Mouse (Mus musculus): ENCODE results near the gene Gpi1. TPM values are rescaled to one million over a fixed set of nuclear protein-coding genes. Genes with fewer than 3 reads are reported as not detected.
"Not testable (repeated sequence)": the region's sequence is repeated elsewhere in the genome, so short reads cannot be mapped to it uniquely, and the experiment has no call there.

The Gpi1 gene
- total RNA-seq, 2 experiments from 2014 or later, result 946 to 968 TPM

DNA sequence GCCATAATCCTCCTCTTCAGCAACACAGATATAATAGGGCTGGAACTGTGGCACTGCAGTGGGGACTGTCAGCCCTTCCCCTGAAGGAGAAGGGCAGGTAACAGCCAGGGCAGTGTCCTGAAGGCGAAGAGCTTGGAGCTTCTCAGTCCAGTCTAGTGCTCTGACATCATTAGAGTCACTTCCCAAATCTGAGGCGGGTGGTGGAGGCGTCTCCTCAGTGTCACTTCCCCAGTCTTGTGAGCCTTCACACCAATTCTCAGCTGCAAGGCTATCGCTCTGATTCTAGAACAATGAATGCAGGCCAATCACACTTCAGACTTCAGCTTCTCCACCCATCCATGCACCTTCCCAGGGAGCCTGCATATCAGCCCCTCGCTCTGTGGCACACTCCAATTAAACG, 37.3 kb downstream of the Gpi1 start:
- no peak for DNase-seq (ENCODE audit: low spot score)

DNA sequence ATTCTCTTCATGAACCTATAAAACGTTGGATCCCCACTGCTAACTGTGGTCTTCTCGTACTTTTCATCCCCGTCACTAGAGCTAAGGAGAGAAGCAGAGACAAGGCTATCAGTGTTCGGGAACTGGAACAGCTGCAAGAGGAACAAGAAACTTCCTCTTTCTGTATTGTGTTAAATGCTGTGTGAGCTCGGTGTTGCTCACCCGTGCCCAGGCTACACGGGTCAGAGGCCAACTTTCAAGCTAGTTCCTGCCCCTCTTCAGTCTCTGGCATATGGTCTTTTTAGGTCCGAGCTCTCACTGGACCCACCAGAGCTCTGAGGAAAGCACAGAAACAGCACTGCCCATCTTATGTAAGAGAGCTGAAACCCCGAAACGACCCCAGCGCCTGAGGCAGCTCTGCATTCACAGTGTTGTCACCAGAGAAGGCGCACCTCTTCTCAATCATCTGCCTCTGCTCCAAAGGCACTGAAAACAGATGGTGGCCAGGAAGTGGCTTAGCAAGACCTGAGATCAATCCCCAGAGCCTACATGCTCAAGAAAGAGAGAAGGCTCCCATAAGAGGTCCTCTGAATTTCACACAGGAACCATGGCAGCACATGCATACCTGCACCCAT, 40.7 kb downstream of the Gpi1 start:
- no peak for DNase-seq (ENCODE audit: low spot score)

DNA sequence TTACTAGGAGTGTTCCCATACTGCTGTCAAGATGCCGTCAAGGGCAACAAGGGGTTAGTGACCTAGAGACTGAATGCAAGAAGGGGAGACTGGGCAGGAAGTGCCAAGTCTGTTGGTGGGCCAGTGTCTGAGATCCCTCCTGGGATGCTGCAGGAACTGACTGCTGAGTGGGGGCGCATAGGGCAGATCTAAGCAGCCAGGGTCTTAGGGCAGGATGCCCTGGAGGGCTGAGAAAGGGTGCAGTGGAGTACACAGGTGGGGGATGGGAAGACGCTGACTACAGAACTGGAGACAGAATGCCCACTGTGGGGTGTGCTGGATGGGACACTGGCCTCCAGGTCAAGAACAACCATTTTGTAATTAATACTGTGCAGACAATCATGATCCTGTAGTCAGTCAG, 46.3 kb downstream of the Gpi1 start:
- DNase-seq (ENCODE audit: low spot score), result no peak

DNA sequence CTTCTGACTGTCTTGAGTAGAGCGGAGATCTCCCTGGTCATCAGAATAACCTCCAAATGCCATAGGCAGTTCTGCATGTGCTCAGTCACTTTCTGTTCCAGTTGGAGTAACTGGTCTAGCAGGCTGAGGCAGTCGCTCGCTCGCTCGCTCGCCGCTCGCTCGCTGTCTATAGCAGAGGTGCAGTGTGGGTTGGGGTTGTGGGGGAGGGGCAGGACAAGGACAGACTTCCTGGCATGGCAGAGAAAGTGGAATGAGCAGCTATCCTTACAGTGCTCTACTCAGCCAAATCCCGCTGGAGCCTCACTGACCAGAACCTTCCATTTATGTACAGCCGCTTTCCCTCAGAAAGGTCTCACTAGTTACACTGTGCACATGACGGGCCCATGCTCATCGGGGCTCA, 46.8 kb downstream of the Gpi1 start:
- DNase-seq (ENCODE audit: low spot score), result no peak

DNA sequence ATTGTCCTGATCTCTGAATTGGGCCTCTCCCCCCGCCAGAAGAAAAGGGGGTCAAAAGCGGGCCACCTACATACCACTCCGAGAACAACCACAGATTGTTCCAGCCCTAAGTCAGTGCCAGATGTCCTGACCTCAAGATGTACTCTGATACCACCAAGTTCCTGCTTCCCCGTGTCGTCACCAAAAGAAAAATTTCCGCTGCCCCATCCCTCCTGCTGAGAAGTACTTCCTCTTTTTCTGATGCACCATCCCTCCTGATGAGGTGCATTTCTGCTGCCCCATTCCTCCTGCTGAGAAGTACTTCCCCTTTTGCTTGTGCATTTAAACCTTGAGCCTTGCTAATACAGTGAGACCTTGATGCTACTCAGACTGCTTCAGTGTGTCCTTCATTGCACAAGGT, 53.9 kb downstream of the Gpi1 start:
- not testable (repeated sequence) for DNase-seq (ENCODE audit: low spot score)

DNA sequence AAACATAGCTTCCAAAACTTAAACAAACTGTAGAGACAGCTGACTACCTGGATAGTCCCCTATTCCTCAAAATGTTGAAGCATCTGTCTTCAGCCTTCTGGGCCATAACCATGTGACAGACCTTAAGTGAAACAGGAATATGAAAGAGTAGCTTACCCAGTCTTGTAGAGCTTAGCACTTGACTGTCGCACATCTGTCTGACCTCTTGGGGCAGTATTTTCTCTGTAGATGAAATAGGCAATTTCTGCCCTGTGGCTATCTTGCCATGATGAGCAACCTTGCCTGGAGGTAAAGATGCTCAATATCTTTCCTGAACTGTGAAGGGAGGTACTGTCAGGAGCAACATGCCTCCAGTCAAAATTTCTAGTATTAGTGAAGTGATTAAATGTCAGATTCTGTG, 57.9 kb downstream of the Gpi1 start:
- DNase-seq (ENCODE audit: low spot score), result no peak

DNA sequence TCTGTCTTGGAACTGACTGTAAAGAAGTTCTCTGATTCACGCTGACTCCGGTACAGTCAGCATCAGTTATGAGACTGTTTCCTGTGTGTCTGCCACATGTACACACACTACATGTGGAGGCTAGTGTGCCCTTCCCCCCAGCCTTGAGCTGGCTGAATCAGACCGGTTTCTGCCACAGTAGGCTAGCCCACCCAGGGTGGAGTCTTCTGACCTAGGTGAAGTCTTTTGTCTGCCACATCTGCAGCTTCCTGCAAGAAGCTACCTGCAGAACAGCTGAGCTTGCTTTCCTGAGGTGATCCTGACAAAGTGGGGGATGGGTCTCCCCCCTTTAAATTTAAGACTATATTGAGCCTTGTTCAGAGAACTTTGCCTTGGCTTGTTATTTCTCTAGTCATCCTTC, 60.7 kb downstream of the Gpi1 start, which contains the start of gene Uba2:
TSS of gene Uba2 (minus strand) at position 146 of the 400 bp plus-strand sequence.
- DNase-seq (ENCODE audit: low spot score), result no peak

DNA sequence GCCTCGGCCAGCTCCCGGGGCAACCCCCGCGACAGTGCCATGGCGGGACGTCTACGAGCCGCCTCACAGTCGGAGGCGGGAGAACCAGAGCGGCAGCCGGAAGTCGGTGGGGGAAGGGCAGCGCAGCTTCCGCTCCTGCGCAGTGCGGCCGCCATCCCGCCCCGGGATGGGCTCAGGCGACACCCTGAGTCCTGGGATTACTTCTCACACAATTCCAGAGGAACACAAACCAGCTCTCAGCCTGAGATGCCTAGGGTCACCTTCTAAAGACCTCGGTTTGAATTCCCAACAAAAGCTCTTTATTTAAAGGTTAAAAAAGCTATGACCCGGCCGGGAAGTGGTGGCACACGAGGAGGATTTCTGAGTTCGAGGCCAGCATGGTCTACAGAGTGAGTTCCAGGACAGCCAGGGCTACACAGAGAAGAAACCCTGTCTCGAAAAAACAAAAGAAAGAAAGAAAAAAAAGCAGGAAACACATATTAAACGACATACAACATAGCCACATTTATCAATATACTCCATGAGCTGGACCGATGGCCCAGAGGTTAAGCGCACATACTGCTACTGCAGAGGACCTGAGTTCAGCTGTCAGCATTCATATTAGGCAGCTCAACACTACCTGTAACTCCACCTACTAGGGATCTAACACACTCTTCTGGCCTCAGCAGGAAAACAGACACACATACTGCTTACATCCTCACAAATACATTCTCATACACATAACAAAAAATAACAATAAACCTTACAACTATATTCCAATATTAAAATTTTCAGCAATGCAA, 61.5 kb downstream of the Gpi1 start:
- peak; percentile 93 for DNase-seq (ENCODE audit: low spot score)

DNA sequence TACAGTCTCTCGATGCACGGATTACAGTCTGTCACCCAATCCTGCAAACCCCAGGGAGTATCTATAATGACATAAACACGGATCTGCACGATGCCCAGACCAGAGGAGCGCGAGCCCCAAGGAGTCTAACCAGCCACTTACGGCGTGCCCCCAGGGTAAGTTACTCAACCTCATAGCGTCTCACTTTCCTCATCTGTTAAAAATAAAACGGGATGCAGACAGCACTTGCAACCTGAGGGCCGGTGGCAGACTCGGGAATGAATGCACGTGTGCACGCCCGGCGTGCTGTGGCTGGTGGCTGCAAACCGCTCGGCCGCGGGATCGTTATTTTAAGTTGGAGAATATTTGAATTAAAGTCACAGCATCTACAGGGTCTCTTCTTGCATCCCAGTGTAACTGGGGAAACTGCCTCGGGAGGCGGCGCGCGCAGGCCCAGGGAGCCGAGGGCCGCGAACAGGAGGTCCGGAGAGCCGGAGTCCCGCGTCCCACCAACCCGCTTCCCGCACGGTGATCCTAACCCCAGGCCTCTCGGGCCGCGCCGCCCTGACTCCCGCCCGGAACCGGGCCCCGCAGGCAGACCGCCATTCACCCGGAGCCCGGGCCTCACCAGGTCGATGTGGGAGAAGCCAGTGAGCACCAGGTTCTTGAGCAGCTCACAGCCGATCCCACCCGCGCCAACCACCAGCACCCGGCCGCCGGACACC, 62.2 kb downstream of the Gpi1 start:
- DNase-seq (ENCODE audit: low spot score), result peak; percentile 69

DNA sequence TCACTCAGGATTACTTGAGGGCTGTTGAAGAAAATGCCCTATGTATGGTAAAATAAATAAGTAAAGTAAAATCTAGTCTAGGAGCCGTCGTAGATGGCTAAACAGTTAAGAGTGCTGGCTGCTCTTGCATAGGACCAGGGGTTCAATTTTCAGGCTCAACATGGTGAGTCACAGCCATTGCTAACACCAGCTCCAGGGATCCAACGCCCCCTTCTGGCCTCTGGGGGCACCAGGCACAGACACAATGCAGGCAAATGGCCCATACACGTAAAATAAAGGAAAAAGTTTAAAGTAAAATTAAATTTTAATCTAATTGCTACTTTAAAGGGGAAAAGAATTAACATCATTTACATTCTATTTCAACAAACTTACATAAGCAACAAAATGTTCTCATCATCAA, 63.3 kb downstream of the Gpi1 start:
- no peak for DNase-seq (ENCODE audit: low spot score)

DNA sequence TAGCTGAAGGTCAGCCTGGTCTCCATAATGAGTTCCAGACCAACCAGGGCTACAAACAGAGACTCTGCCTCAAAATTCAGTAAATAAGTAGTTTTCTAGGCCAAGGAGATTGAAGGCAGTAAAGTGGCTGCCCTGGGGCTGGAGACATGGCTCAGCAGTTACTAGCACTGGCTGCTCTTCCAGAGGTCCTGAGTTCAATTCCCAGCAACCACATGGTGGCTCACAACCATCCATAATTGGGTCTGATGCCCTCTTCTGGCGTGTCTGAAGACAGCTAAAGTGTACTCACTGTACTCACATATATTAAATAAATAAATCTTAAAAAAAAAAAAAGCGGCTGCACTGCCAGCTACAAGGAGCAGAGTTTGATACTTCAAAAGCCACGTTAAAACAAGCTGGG, 64.1 kb downstream of the Gpi1 start:
- DNase-seq (ENCODE audit: low spot score), result no peak

DNA sequence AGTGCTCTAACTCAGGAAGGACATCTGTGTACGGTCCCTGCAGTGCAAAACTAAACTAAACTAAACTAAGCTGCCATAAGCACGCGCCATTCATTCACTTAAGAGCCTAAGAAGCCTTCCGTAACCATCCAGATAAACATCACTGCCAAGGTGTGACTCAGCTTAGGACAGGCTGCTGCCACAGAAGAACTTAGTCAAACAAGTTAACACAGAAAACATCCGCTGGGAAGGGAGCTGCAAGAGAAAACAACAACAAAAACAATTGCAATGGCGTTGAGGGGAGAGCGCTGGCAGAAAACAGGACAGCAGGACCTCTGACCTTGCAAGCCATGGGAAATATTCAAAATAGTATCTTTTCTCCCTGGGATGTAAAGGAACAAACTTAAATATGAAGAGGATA, 65.5 kb downstream of the Gpi1 start:
- DNase-seq (ENCODE audit: low spot score), result no peak

DNA sequence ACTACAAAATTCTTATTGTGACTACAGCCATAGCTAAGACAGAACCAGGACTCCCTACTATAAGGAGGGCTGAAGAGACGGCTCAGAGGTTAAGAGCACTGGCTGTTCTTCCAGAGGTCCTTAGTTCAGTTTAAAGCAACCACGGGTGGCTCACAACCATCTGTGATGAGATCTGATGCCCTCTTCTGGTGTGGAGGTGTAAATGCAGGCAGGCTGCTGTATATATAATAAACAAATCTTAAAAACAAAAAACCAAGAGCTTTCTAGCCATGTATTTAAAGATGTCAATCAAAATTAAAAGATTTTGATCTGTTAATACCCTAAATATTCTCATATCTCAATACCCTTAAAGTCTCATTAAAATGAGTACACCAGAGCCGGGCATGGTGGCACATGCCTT, 71.0 kb downstream of the Gpi1 start:
- DNase-seq (ENCODE audit: low spot score), result no peak

DNA sequence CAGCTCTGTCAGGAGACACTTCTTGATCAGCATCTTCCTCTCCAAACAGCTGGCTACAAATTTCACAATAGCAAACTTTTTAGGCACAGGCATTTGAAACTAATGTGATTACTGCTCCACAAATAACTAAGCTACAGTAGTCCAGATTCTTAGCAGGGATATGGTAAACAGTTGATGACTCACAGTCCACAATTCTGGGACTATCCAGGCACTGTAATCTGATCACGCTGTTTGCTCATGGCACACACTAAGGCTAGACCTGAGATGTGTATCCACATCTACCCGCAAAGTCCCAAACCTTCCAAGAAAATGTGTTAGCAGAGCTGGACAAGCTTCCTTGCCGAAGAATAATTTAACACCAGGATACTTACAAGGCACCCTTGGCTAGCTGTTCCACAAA, 72.1 kb downstream of the Gpi1 start:
- DNase-seq (ENCODE audit: low spot score), result no peak

Other genes starting within 250 kb of the Gpi1 start
- not detected for gene Scgb2b27, start 216.4 kb downstream of the Gpi1 start, total RNA-seq (2021)
- gene Scgb1b27, start 208.9 kb downstream of the Gpi1 start, total RNA-seq (2021), result not detected
- gene Scgb1b30, start 134.9 kb downstream of the Gpi1 start, total RNA-seq (2021), result not detected
- 1 to 10 TPM; 2.7 to 4.1 TPM for gene Wtip, start 97.1 kb downstream of the Gpi1 start, total RNA-seq (2021)
- 10 to 100 TPM; 32.8 to 37.1 TPM for gene Uba2, start 60.7 kb downstream of the Gpi1 start, total RNA-seq (2021)
- 10 to 100 TPM; 13.7 to 15.0 TPM for gene Pdcd2l, start 33.7 kb downstream of the Gpi1 start, total RNA-seq (2021)
- gene Gm6096, start 20.7 kb upstream of the Gpi1 start, total RNA-seq (2021), result not detected
- 10 to 100 TPM; 40.5 to 64.1 TPM for gene 4931406P16Rik, start 83.2 kb upstream of the Gpi1 start, total RNA-seq (2021)
- gene Lsm14a, start 163.0 kb upstream of the Gpi1 start, total RNA-seq (2021), result 10 to 100 TPM; 89.5 to 89.6 TPM